Mouse (Mus musculus) erythroblast, embryonic 14.5 days (primary cell): Measurements from ENCODE around the gene Flt3.

Experiments
- GATA1 ChIP-seq: IDR thresholded peaks from 2 replicates; pipeline ENCODE4 v1.6.1; 2012; ENCODE audit warnings: low read length, inconsistent platforms, mixed read lengths
- TAL1 ChIP-seq: IDR thresholded peaks from 3 replicates; pipeline ENCODE4 v1.6.1; 2012; ENCODE audit warnings: low read length, inconsistent platforms, mixed read lengths

DNA sequence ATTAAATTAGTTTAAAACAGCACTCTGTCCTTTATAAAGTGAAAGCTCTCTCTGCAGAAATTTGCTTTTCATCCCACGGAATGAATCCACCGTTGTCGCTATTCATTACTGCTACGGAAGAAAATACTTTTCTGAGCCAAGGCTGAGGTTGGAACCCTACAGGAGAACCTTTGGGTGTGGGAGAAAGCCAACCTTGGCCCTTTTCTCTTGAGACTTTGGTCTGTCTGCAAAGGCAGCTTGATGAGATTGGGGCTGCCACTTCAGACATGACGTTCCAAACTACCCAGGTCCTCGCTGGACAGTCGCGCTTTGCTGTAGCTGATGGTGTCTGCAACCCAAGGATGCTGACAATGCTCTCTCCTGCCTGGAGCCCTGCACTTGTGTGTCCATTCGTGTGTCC, 91.8 kb downstream of the Flt3 start:
- no peak for TF ChIP-seq GATA1
- TF ChIP-seq TAL1: no peak
